In genomic region chr7:133494256-133494981, GRCm38 (mm10) we compare ENCODE assay signal across 14 mouse cellular contexts.
DNase-seq lines count a peak whose midpoint lies in the region; ATAC-seq and TF ChIP-seq lines count a peak whose summit lies in the region.
"Had no signal": no experiment of that assay in that cellular context is flagged by ENCODE, and none has a peak within 500 bp of the region (broad histone marks: within the 10 kb centered on the region; RNA-seq: fewer than 3 reads in every experiment).

No protein-coding gene starts in this region.

- TF ChIP-seq POLR2A in kidney, adult 2 months (IDR thresholded peaks at IDR 0.05; ENCODE audit: low read depth, low read length), result no peak
- no peak for TF ChIP-seq POLR2A in limb, embryonic 14.5 days (IDR thresholded peaks at IDR 0.05; ENCODE audit: borderline replicate concordance, extremely low read depth, insufficient read depth, insufficient read length)

- H3K4me2 ChIP-seq in limb, embryonic 14.5 days (replicated peaks; ENCODE audit: low read depth, low read length, severe bottlenecking), result no peak overlapping the region
- H3K4me2 ChIP-seq: forebrain, embryonic 12.5 days; lung, embryonic 15.5 days; midbrain, embryonic 11.5 days; neural tube, embryonic 13.5 days had no signal

- no peak for TF ChIP-seq CTCF in layer of hippocampus, adult 2 months (conservative IDR thresholded peaks at IDR 0.05)
- no peak for TF ChIP-seq CTCF in kidney, adult 2 months (conservative IDR thresholded peaks at IDR 0.05; ENCODE audit: insufficient read depth, insufficient read length, low read depth, low read length)

- 70% methylated on average over 10 of the region's 10 CpGs for WGBS in kidney, adult 2 months
- WGBS in limb, embryonic 14.5 days, result 33% methylated on average over 10 of the region's 10 CpGs

- no peaks in the 10 kb centered on the region for H3K27me3 ChIP-seq in kidney, adult 2 months (replicated peaks; ENCODE audit: control insufficient read depth, insufficient read depth, low read length)
- H3K27me3 ChIP-seq in limb, embryonic 14.5 days (ENCODE audit: control insufficient read depth, insufficient read depth, low read length), result no peaks in the 10 kb centered on the region
- H3K27me3 ChIP-seq: lung, embryonic 15.5 days; neural tube, embryonic 13.5 days had no signal

- H3K4me1 ChIP-seq in kidney, adult 2 months (ENCODE audit: control insufficient read depth, insufficient read depth, low read length), result peaks cover 13% of the 10 kb centered on the region; the same call in 1 of the 2 replicates
- H3K4me1 ChIP-seq in limb, embryonic 14.5 days (ENCODE audit: control insufficient read depth, insufficient read depth, low read length), result peaks cover 17% of the 10 kb centered on the region

- H3K27ac ChIP-seq in layer of hippocampus, adult 2 months, result peak overlapping the region; percentile 65; the same call in 1 of the 2 replicates
- H3K27ac ChIP-seq in kidney, adult 2 months (ENCODE audit: insufficient read depth, low read depth, low read length), result no peak overlapping the region
- H3K27ac ChIP-seq in limb, embryonic 14.5 days (replicated peaks; ENCODE audit: low read depth, low read length), result 0 out of 2 replicates have a peak overlapping the region, but pooled peaks have one; percentile 1
- H3K27ac ChIP-seq: forebrain, embryonic 12.5 days; lung, embryonic 15.5 days; neural tube, embryonic 13.5 days had no signal

- H3K4me3 ChIP-seq in layer of hippocampus, adult 2 months, result no peak overlapping the region
- no peak overlapping the region for H3K4me3 ChIP-seq in kidney, adult 2 months (ENCODE audit: insufficient read depth, low read depth, low read length)
- no peak overlapping the region for H3K4me3 ChIP-seq in limb, embryonic 14.5 days (replicated peaks; ENCODE audit: low read length)
- H3K4me3 ChIP-seq: forebrain, embryonic 12.5 days; lung, embryonic 15.5 days; neural tube, embryonic 13.5 days had no signal

- no peaks in the 10 kb centered on the region for H3K9me3 ChIP-seq in limb, embryonic 14.5 days (ENCODE audit: control insufficient read depth, low read length)
- H3K9me3 ChIP-seq: forebrain, embryonic 12.5 days; lung, embryonic 15.5 days; neural tube, embryonic 13.5 days had no signal

- DNase-seq in layer of hippocampus, adult 2 months (ENCODE audit: low spot score in 2 of 2), result no peak
- DNase-seq in layer of hippocampus, adult 9-10 months (ENCODE audit: low spot score), result no peak
- peak; percentile 71 for DNase-seq in embryo, embryonic 11 days
- DNase-seq in kidney, adult 2 months, result peak; percentile 59
- no peak for DNase-seq in limb, embryonic 14.5 days (ENCODE audit: low spot score)
- no peak for DNase-seq in testis, postnatal 14 days (ENCODE audit: low spot score)
- no peak for DNase-seq in lung, postnatal 36 days
- DNase-seq in urinary bladder, postnatal 36 days (ENCODE audit: low spot score in 2 of 2), result no peak
- DNase-seq: cerebellum, postnatal 36 days; gastrocnemius, postnatal 36 days had no signal

- no peak for ATAC-seq in limb, embryonic 14.5 days (ENCODE audit: low FRiP score, low read depth)

- H3K9ac ChIP-seq in limb, embryonic 14.5 days (ENCODE audit: low read depth, low read length, severe bottlenecking), result no peak overlapping the region
- H3K9ac ChIP-seq: forebrain, embryonic 12.5 days; lung, embryonic 15.5 days; neural tube, embryonic 13.5 days had no signal

- no peaks in the 10 kb centered on the region for H3K36me3 ChIP-seq in kidney, adult 2 months (ENCODE audit: control insufficient read depth, insufficient read depth, low read length)
- no peaks in the 10 kb centered on the region for H3K36me3 ChIP-seq in limb, embryonic 14.5 days (ENCODE audit: control insufficient read depth, insufficient read depth, low read length)
- H3K36me3 ChIP-seq: forebrain, embryonic 12.5 days; lung, embryonic 15.5 days; neural tube, embryonic 13.5 days had no signal

Comparison
In these comparisons a context has a peak if more than half of its experiments do, and no peak if none do; other contexts are left out.
1. DNase-seq: peak in embryo, embryonic 11 days (single experiment) and kidney, adult 2 months (single experiment); none in layer of hippocampus, adult 2 months (0 of 2), layer of hippocampus, adult 9-10 months (single experiment), limb, embryonic 14.5 days (single experiment), testis, postnatal 14 days (single experiment), lung, postnatal 36 days (single experiment) and urinary bladder, postnatal 36 days (0 of 2).